Mouse (Mus musculus): ENCODE results near the gene Zfp62.

GRCm38 (mm10) chr11:49202523-49203061 is 500 bp upstream of the Zfp62 start:
- TF ChIP-seq FLI1 (IDR thresholded peaks at IDR 0.05; ENCODE audit: low read length) (no peak), GATA1 (IDR thresholded peaks at IDR 0.05; ENCODE audit: borderline replicate concordance, low read length) (no peak)
